Mouse (Mus musculus): ENCODE data around the gene Otor.

Otor gene

DNA sequence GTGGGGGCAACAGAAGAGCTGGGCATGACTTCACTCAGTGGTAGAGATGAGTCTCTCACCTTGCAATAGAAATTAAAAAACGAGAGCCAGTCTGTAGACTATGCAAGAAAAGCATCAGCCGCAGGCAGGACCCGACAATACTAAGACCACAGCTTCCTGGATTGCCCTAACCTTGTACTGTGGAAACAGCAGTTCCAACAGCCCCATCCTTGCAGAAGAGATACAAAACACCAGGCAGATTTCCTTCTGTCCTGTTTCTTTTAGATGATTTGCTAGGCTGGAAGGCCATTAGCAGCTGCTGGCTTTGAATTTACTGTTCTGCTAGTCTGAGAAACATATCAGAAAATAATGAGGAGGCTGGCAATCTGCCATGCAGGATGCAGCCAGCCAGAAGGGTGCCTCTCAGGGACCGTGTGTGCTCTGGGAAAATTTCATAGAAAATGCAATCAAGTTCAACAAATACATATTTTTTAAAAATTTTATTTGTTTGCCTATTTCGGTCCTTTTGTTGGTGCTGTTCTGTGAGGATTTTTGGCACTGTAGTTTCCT is 52.9 kb downstream of the Otor start:
- WGBS = 47% methylated on average over 5 of the region's 5 CpGs

All from cerebral cortex, adult 2 months (tissue).